Mouse (Mus musculus): ENCODE measurements around the gene Rgs9. TPM values are rescaled to one million over a fixed set of nuclear protein-coding genes. Genes with fewer than 3 reads are reported as not detected.
A peak's percentile ranks its signal among the peaks of the same experiment; 100 is the strongest.
"Not testable (repeated sequence)": the region's sequence is repeated elsewhere in the genome, so short reads cannot be mapped to it uniquely, and the experiment has no call there.

Rgs9 gene
- polyA plus RNA-seq, 1 experiment from 2014 or later = 3.6 TPM

DNA sequence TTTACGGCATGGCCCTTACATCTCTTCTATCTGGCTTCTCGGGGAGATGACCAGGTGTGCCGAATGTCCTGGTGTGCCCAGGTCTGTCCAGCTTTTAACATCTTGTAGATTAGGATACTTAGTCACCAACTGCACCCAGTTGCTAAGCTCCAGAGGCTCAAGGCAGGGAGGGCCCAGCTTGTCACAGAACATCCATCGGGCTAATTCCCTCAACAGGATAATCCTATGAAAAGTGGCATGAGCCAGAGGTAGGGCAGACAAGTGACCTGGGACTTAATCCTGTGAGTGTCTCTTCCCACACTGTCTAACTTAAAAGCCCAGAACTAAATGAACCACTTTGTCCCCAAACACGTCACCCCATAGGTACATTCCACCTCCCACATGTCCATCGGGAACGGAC lies 898 bp downstream of the Rgs9 start:
- H3K27me3 ChIP-seq (replicated peaks) = no peaks in the 10 kb centered on the region
- ATAC-seq = no peak
- H3K36me3 ChIP-seq = no peaks in the 10 kb centered on the region
- H3K4me1 ChIP-seq (replicated peaks) = no peaks in the 10 kb centered on the region; the same call in 1 of the 2 replicates
- peak overlapping the region; percentile 77 for H3K4me2 ChIP-seq (replicated peaks)
- no peak overlapping the region for H3K4me3 ChIP-seq (replicated peaks)
- no peak overlapping the region for H3K9ac ChIP-seq
- 85% methylated on average over 7 of the region's 7 CpGs for WGBS
- H3K27ac ChIP-seq = no peak overlapping the region
- H3K9me3 ChIP-seq = no peaks in the 10 kb centered on the region

- Histone ChIP-seq H3K27ac (no peak overlapping the region), H3K4me3 (replicated peaks) (no peak overlapping the region), H3K4me2 (replicated peaks) (no peak overlapping the region), H3K36me3 (no peaks in the 10 kb centered on the region), H3K9ac (no peak overlapping the region), H3K4me1 (replicated peaks) (no peaks in the 10 kb centered on the region), H3K27me3 (replicated peaks) (no peaks in the 10 kb centered on the region), H3K9me3 (no peaks in the 10 kb centered on the region)
- WGBS = 42% methylated on average over 3 of the region's 3 CpGs
- ATAC-seq = no peak
These were observed 5.9 kb downstream of the Rgs9 start for GRCm38 (mm10) chr11:109292056-109292455.

GRCm38 (mm10) chr11:109289378-109289777 lies 8.6 kb downstream of the Rgs9 start:
- not testable (repeated sequence) for H3K9ac ChIP-seq; H3K4me3 ChIP-seq (replicated peaks); H3K4me1 ChIP-seq (replicated peaks); ATAC-seq; H3K27ac ChIP-seq; H3K27me3 ChIP-seq (replicated peaks); H3K9me3 ChIP-seq; H3K36me3 ChIP-seq; H3K4me2 ChIP-seq (replicated peaks)
- WGBS = 92% methylated on average over 9 of the region's 9 CpGs

DNA sequence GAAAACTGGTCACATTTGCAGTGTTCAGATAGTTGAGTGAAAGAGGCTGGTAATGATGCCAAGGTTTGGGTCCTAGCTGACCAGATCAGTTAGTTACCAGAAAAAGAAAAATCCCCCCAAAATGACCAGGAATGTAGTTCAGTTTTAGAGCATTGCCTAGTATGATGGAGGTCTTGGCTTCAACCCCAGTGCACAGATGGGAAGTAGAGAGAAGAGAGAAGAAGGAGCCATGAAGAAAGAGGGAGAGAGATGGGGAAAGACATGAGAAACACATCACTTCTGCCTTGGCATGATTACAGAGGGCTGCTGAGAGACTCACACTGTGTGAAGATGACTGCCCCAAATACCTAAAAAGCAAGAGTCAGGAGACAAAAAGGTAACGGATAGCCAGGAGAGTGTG lies 13.1 kb downstream of the Rgs9 start:
- H3K4me1 ChIP-seq (replicated peaks) = no peaks in the 10 kb centered on the region
- H3K36me3 ChIP-seq = no peaks in the 10 kb centered on the region
- no peaks in the 10 kb centered on the region for H3K27me3 ChIP-seq (replicated peaks)
- H3K4me3 ChIP-seq (replicated peaks) = no peak overlapping the region
- H3K4me2 ChIP-seq (replicated peaks) = no peak overlapping the region
- H3K9ac ChIP-seq = no peak overlapping the region
- 93% methylated on average over 1 of the region's 1 CpGs for WGBS
- H3K9me3 ChIP-seq = no peaks in the 10 kb centered on the region
- ATAC-seq = no peak
- no peak overlapping the region for H3K27ac ChIP-seq

DNA sequence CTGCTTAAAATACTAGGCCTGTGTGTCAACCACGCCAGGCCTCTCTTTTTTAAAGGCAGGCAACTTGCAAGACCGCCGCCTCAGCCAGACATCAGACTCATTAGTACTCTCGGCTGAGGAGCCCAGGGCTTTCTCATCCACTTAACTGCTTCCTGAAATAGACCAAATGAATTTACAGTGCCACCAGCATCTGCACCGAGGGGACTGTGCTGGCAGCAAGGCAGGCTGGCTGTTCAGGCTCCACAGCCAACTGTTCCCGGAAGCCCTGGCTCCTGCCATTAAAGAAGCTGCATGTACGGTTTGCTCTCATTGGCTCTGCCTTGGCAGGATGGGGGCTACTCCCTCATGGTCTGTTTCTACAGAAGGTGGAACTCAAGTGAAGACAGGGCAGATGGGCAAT lies 19.7 kb downstream of the Rgs9 start:
- Histone ChIP-seq H3K27ac (no peak overlapping the region), H3K4me1 (replicated peaks) (no peaks in the 10 kb centered on the region), H3K27me3 (replicated peaks) (no peaks in the 10 kb centered on the region), H3K36me3 (no peaks in the 10 kb centered on the region), H3K4me3 (replicated peaks) (no peak overlapping the region), H3K4me2 (replicated peaks) (no peak overlapping the region), H3K9ac (no peak overlapping the region), H3K9me3 (no peaks in the 10 kb centered on the region)
- ATAC-seq = no peak
- 66% methylated on average over 7 of the region's 7 CpGs for WGBS

DNA sequence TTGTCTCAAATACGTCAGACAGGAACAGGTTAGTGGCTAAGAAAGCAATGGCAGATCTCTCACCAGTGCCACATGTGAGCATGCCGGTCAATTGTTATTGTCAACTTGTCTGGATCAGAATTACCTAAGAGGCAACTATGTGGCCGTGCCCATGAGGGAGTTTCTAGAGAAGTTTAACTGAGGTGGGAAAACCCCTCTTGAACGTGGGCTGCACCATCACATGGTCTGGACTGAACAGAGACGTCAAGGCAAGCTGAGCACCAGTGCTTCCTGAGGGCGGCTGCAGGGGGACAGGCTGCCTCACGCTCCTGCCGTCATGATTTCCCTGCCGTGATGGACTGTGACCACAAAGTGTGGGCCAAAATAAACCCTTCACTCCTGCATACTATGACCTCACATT lies 26.5 kb downstream of the Rgs9 start:
- 89% methylated on average over 9 of the region's 9 CpGs for WGBS
- Histone ChIP-seq H3K9me3 (no peaks in the 10 kb centered on the region), H3K9ac (no peak overlapping the region), H3K27ac (no peak overlapping the region), H3K4me3 (replicated peaks) (no peak overlapping the region), H3K36me3 (no peaks in the 10 kb centered on the region), H3K4me1 (replicated peaks) (no peaks in the 10 kb centered on the region), H3K27me3 (replicated peaks) (no peaks in the 10 kb centered on the region), H3K4me2 (replicated peaks) (no peak overlapping the region)
- ATAC-seq = no peak

- Histone ChIP-seq H3K9ac (no peak overlapping the region), H3K27ac (no peak overlapping the region), H3K27me3 (replicated peaks) (no peaks in the 10 kb centered on the region), H3K9me3 (no peaks in the 10 kb centered on the region), H3K36me3 (no peaks in the 10 kb centered on the region), H3K4me1 (replicated peaks) (no peaks in the 10 kb centered on the region), H3K4me3 (replicated peaks) (no peak overlapping the region), H3K4me2 (replicated peaks) (no peak overlapping the region)
- WGBS = 46% methylated on average over 8 of the region's 8 CpGs
- ATAC-seq = no peak
These were observed 27.6 kb downstream of the Rgs9 start for GRCm38 (mm10) chr11:109270366-109270765.

DNA sequence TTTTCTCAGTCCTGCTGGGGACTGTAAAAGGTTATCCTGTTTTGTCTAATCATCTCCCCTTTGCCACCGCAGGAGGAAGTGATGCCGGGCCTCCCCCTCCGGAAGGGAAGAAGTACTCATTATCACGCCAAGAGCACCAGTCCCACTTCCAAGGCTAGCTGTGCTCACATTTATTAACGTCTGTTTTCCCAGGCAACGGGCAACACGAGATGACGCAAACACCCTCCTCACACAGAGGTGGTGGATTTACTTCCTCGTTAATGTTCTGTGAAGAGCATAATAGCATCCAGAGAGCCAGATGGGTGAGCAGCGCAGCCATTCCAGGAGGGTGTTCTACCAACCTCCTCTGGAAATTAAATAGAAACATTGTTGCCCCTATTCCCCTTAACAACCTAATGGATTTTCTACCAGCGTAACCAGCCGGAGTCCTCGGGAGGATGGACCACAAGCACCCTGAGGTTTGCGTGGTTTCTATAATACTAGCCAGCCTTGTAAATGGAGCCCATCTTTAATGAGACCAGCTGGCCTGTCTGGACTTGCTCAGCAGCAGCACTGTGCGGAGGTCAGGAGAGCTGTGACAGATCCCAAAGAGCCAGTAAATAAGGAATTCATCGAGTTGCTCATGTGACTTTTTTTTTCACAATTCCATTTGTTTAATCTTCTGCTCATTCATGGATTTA lies 28.1 kb downstream of the Rgs9 start:
- H3K9me3 ChIP-seq = no peaks in the 10 kb centered on the region
- H3K4me2 ChIP-seq (replicated peaks) = no peak overlapping the region
- H3K27me3 ChIP-seq (replicated peaks) = no peaks in the 10 kb centered on the region
- no peaks in the 10 kb centered on the region for H3K4me1 ChIP-seq (replicated peaks)
- H3K9ac ChIP-seq = no peak overlapping the region
- H3K36me3 ChIP-seq = no peaks in the 10 kb centered on the region
- peak; percentile 23; the same call in 1 of the 2 replicates for ATAC-seq
- H3K27ac ChIP-seq = no peak overlapping the region
- H3K4me3 ChIP-seq (replicated peaks) = no peak overlapping the region
- WGBS = 51% methylated on average over 16 of the region's 16 CpGs

DNA sequence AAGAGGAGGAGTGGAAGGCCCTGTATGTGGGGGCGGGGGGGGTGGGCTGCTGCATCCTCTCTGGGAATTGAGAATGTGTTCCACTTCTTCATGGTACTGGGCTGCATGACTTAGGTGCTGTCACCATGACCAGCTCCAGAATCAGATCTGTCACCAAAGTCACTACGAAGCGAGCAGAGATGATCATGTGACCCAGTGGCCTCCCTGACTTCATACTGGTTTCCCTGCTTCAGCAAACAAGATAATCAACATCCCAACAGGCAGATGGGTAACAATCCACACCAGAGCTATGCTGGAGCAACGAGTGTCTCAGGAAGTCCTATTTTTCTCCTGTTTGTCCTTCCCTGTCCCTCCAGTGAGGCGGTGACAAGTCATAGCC lies 28.7 kb downstream of the Rgs9 start:
- Histone ChIP-seq H3K36me3 (no peaks in the 10 kb centered on the region), H3K9me3 (no peaks in the 10 kb centered on the region), H3K4me3 (replicated peaks) (no peak overlapping the region), H3K27me3 (replicated peaks) (no peaks in the 10 kb centered on the region), H3K4me1 (replicated peaks) (no peaks in the 10 kb centered on the region), H3K27ac (no peak overlapping the region), H3K9ac (no peak overlapping the region), H3K4me2 (replicated peaks) (no peak overlapping the region)
- WGBS = 83% methylated on average over 5 of the region's 5 CpGs
- ATAC-seq = no peak

DNA sequence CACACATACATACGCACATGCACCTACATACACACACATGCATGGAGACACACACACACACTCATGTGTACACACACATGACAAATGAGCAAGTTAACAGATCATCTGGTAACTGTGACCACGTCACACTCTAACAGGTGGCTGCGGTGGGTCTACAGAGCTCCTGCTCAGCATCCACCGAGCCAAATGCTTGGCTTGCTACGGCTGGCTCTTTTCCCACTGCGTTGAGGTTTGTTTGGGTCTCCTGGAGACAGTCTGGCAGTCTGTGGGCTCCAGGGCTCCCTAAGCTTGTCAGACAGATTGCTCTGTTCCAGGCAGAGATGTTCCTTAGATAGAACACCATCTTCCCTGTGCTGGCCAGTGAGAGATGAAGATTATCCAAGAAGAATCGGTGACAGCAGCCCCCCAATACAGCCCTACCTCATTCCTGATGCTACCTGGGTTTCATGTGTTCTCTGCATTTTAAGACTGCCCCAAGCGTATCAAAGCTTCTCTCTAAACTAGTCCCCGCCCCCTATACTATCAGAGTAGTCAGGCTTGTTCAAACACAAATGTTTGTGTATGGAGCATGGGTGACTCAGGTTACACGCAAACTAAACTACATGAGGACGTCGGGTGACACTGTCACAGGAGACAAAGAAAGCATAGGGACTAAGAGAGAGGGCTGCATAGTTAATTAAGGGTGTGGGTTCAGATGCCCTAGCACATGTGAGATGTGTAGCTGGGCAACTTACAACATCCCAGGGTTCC lies 31.6 kb downstream of the Rgs9 start:
- H3K4me2 ChIP-seq (replicated peaks) = no peak overlapping the region
- no peaks in the 10 kb centered on the region for H3K27me3 ChIP-seq (replicated peaks)
- peak; percentile 43; the same call in 1 of the 2 replicates for ATAC-seq
- peaks cover 4% of the 10 kb centered on the region; the same call in 1 of the 2 replicates for H3K4me1 ChIP-seq (replicated peaks)
- H3K27ac ChIP-seq = no peak overlapping the region
- no peaks in the 10 kb centered on the region for H3K36me3 ChIP-seq
- no peak overlapping the region for H3K9ac ChIP-seq
- no peak overlapping the region for H3K4me3 ChIP-seq (replicated peaks)
- 57% methylated on average over 12 of the region's 12 CpGs for WGBS
- no peaks in the 10 kb centered on the region for H3K9me3 ChIP-seq

GRCm38 (mm10) chr11:109264159-109264768 lies 33.7 kb downstream of the Rgs9 start:
- Histone ChIP-seq H3K4me3 (replicated peaks) (no peak overlapping the region), H3K4me2 (replicated peaks) (no peak overlapping the region), H3K9ac (no peak overlapping the region), H3K27me3 (replicated peaks) (no peaks in the 10 kb centered on the region), H3K9me3 (no peaks in the 10 kb centered on the region), H3K4me1 (replicated peaks) (peaks cover 4% of the 10 kb centered on the region; the same call in 1 of the 2 replicates), H3K27ac (no peak overlapping the region), H3K36me3 (no peaks in the 10 kb centered on the region)
- no peak for ATAC-seq
- 67% methylated on average over 11 of the region's 11 CpGs for WGBS

DNA sequence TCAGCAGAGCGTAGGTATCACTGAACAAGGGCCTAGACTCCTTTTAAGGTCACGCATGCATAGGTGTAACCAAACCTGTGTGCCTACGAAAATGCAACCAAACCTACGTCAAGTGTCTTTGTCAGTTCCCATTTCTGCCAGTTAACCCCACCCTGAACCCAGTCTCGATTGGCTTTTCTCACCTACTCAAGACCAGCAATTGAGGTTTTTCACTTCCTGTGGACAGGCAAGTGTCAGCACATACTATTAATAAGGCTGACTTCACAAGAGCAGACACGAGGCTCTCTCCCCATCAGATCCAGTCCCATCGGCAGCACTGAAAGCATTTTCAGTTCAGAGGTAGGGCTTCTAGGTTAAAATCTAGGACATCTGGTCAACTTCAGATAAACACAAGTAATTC lies 37.4 kb downstream of the Rgs9 start:
- Histone ChIP-seq H3K4me3 (replicated peaks) (no peak overlapping the region), H3K4me2 (replicated peaks) (no peak overlapping the region), H3K27me3 (replicated peaks) (no peaks in the 10 kb centered on the region), H3K27ac (no peak overlapping the region), H3K9me3 (no peaks in the 10 kb centered on the region), H3K9ac (no peak overlapping the region), H3K36me3 (no peaks in the 10 kb centered on the region), H3K4me1 (replicated peaks) (peaks cover 4% of the 10 kb centered on the region; the same call in 1 of the 2 replicates)
- ATAC-seq = no peak
- 72% methylated on average over 7 of the region's 7 CpGs for WGBS

Measured in intestine, embryonic 15.5 days (tissue).